Mouse (Mus musculus) splenic B cell, adult 2 months (primary cell): ENCODE results near the gene Olfml3.
A peak's percentile ranks its signal among the peaks of the same experiment; 100 is the strongest.

Source experiments
- DNase-seq: peaks from one replicate; pipeline ENCODE4 v3.0.0-alpha.2; 2011; ENCODE audit warnings: low read depth, low spot score
- H3K27me3 ChIP-seq: 2 replicates; pipeline ENCODE4 v1.6.1; 2012; ENCODE audit warnings: mild to moderate bottlenecking, low read length, moderate library complexity, mixed read lengths; ENCODE audit not compliant: control insufficient read depth, poor library complexity, insufficient read depth, severe bottlenecking
- H3K36me3 ChIP-seq: 2 replicates; pipeline ENCODE4 v1.6.1; 2012; ENCODE audit warnings: mild to moderate bottlenecking, low read length, moderate library complexity, mixed read lengths; ENCODE audit not compliant: control insufficient read depth, poor library complexity, insufficient read depth, severe bottlenecking

Gene Olfml3

DNA sequence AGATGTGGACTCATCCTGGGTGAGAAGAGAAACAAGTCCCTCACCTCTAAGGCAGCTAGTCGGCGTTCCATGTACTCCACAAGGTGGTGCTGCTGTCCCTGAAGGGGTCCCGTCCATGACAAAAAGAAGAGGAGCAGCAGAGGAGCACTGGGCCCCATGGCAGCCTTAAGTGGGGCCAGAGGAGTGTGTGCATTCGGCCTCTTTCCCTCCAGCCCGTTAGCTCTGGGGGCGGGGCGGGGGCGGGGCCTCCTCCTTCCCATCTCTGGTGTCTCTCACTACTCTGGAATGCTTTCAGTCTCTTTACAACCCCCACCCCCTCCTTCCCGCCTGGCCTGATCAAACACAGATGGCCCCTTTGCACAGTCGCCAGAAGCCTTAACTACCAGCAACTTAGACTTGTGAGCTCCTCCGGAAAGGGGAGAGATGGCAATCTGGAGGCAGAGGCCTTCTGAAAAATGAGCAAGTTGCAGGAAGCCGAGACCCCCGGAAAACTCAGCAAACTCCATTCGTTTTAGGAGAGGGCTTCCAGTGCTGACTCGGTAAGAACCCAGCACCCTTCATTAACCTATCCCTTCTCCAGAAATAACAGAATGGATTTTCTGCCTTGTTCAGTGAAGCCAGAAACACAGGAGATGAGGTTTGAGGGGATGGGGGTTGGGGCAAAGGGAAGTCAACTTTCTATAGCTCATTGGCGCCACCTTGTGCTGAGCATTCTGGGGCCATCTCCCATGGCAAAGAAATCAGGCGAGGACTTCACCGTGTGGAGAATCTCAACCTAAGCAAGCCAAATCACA, at the start of gene Olfml3:
TSS of gene Olfml3 (minus strand) at position 224 of the 794 bp plus-strand sequence.
- DNase-seq: peak; percentile 86
- Histone ChIP-seq H3K27me3 (no peaks in the 10 kb centered on the region), H3K36me3 (0 out of 2 replicates have a peak, but pooled peaks cover 3% of the 10 kb centered on the region)

DNA sequence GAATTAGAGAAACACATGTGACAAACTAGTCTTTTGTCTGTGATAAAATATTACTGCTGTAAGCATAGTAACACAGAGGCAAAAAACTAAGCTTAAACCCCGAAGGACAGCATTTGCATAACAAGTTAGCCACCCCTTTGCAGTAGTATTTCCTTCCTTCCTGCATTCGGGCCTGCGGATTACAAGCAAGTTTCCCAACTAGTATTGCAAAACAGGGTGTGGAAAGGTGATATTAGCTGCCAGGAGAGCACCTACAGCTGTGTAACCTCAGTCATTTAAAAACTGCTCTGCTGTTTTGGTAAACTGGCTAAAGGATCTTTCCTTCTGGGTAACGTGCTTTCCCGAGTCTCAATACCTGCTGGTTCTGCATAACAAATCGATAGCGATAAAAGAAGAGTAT, 49.4 kb upstream of the Olfml3 start:
- Histone ChIP-seq H3K36me3 (no peaks in the 10 kb centered on the region), H3K27me3 (no peaks in the 10 kb centered on the region; the same call in 1 of the 2 replicates)
- peak; percentile 56 for DNase-seq

DNA sequence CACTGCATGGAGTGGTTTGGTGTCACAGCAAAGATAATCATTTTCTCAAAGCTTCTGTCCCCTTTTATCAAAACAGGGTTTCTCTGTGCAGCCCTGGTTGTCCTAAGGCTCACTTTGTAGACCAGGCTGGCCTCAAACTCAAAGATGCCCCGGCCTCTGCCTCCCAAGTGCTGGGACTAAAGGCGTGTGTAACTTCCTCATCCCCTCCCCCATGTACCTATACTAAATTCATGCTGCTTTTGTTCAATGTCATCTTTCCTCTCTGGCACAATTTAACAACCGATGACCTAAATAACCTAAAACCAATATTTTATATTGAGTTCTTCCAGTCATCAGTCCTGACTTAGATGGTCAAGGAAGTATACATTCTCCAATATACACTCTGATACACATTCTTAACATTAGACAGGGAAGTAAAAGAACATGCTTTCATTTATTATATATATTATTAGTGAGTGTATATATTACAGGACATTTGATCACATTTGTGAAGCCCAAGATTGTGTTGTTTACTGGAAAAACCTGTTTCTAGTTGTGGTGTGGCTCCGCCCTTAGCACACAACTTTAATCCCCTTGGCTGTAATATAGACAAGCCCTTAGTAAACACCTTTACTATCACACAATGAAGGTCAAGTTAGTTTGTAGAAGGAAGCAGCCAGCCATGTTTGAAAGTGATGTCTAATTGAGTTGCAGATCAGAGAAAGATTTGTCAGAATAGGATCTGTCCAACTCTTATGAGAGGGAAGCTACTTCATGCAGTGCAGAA, 45.2 kb upstream of the Olfml3 start:
- peak; percentile 55 for DNase-seq
- H3K27me3 ChIP-seq: no peaks in the 10 kb centered on the region; the same call in 1 of the 2 replicates
- H3K36me3 ChIP-seq: no peaks in the 10 kb centered on the region

DNA sequence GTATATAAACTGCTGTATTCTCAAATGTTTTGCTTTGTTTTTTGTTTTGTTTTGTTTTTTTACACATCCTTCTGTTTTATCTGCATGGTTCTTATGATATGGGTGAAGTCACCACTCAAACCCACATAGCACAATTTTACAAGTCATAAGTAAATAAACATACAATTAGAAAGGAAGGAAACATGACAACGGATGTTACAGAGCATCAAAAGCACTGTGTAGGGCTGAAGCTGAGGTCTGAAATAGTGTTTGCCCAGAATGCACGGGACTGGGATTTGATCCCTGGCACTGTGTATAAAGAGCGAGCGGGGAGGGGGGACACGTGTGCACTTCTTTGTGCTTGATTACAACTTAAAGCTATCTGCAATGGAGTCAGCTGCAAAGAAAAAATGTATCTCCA, 43.0 kb upstream of the Olfml3 start:
- H3K27me3 ChIP-seq: no peaks in the 10 kb centered on the region
- DNase-seq: no peak
- H3K36me3 ChIP-seq: 0 out of 2 replicates have a peak, but pooled peaks cover 1% of the 10 kb centered on the region

DNA sequence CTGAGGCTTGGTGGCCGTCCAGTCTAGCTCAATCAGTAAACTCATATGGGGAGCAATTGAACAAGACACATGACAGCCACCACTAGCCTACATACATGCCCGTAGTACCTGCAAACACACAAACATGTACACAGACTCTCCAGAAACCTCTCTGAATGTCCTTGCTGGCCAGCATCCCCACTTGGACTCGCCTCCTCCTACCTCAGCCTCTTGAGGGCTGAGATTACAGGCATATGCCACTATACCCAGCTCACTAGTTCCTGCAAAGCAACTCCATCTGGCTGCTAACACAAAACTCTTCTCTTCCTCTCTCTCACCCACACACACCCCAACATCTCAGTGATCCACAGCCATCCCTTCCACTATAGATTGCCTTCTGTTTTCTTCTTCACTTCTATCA, 42.5 kb upstream of the Olfml3 start:
- H3K27me3 ChIP-seq: no peaks in the 10 kb centered on the region
- 0 out of 2 replicates have a peak, but pooled peaks cover 1% of the 10 kb centered on the region for H3K36me3 ChIP-seq
- DNase-seq: no peak

DNA sequence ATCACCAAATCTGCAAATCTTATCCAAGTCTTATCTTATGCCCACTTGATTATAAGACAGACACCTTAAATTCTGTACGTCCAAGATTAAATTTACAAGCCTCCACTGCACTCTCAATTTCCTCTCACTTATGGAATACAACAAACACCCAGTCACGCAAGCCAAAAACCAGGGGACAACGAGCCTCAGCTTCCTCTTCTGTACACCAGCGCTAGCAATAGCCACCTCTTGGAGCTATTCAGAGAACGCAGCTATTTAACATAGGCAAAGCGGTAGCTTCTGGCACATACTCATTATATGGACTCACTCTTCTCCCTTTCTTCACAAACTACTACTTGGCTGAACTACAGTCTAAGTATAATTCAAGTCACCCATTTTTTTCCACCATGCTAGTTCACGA, 41.4 kb upstream of the Olfml3 start:
- peak; percentile 50 for DNase-seq
- Histone ChIP-seq H3K27me3 (no peaks in the 10 kb centered on the region), H3K36me3 (0 out of 2 replicates have a peak, but pooled peaks cover 1% of the 10 kb centered on the region)

DNA sequence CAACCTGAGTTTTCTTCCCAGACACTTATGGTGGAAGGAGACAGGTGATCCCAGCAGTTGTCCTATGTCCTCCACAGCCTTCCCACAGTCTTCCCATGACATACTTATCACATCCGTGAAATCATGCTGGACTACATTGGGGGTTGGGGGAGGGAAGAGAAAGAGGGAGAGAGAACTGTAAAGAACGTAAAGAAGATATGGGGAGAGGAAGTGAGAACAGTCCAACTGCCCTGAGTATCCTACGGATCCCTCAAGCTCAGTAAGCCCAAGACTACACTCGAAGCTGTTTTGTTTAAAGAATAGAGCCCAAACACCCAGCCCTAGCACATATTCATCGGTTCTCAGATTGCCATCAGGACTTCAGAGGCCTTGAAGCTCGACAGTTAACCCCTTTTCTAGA, 40.9 kb upstream of the Olfml3 start:
- H3K36me3 ChIP-seq: 0 out of 2 replicates have a peak, but pooled peaks cover 1% of the 10 kb centered on the region
- no peaks in the 10 kb centered on the region for H3K27me3 ChIP-seq
- no peak for DNase-seq

DNA sequence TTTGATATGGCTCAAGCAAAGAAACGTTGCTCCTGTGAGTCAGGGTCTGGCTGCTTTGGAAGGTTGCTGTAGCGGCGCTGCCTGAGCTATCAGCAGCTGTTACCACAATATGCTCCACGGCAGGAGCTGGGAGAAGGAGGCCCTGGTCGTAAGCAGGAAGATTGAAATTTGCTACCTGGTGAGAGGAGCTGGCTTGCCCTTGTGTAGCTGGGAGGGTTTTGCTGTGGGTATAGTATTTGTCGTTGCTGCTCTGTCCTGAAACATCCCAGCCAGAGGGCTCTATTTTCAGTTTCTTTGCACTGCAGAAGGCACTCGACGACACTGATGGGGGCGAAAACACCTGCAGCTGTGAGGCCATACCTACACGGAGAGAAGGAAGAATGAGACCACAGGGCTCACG, 40.1 kb upstream of the Olfml3 start:
- H3K27me3 ChIP-seq: no peaks in the 10 kb centered on the region
- H3K36me3 ChIP-seq: 0 out of 2 replicates have a peak, but pooled peaks cover 1% of the 10 kb centered on the region
- peak; percentile 41 for DNase-seq

DNA sequence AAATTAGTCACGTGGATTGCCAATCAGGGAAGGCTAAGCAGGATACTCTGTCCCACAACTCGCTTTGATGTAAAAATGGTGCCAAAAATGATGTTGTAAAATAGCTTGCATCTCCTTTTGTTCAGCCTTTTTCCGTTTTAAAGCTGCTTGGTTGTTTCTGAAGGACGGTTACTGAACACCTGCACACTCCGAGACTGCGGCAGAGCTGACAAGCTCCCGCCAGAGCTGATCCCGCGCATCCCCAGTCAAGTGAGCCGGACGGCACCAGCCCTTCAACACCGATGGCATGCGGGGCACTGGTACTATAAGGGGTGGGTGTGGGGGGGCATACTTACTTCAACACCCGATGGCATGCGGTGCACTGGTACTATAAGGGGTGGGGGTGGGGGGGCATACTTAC, 36.2 kb upstream of the Olfml3 start:
- Histone ChIP-seq H3K36me3 (peaks cover 3% of the 10 kb centered on the region; the same call in 1 of the 2 replicates), H3K27me3 (no peaks in the 10 kb centered on the region)
- peak; percentile 30 for DNase-seq

DNA sequence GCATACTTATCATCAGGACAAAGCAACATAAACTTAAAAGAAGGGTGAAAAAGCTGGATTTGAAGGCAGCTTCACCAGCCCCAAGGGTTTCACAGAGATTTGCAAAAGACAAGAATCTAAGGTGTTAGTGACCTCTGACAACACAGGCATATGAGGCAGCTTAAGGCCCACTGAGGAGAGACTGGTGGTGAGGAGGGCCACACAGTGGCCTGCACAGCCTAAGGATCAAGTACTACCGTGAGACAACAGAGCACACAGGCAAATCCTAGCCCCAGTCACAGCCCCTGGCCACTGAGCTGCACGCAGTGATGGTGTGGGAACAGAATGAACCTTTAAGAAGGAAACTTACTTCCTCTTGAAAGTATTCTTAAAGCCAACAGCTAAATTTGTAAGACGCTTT, 35.7 kb upstream of the Olfml3 start:
- Histone ChIP-seq H3K27me3 (no peaks in the 10 kb centered on the region), H3K36me3 (peaks cover 3% of the 10 kb centered on the region; the same call in 1 of the 2 replicates)
- peak; percentile 30 for DNase-seq

DNA sequence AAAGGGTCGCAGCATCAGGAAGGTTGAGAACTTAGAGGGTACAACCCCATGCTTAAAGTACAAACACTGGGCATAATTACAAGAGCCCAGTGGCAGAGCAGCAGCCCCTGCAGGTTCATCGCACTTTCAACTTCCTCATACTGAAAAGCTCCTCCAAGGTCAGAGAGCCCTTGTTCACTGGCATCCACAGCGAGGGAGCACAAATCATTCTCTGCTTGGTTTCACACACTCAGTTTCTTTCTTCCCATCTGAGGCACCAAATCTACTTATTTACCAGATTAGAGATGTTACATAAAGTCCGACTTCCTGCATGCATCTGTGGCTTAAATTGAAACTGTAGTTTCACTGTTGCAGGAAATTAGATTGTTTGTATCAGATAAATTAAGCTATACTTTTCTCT, 35.0 kb upstream of the Olfml3 start:
- peak; percentile 75 for DNase-seq
- peaks cover 3% of the 10 kb centered on the region for H3K36me3 ChIP-seq
- no peaks in the 10 kb centered on the region for H3K27me3 ChIP-seq

DNA sequence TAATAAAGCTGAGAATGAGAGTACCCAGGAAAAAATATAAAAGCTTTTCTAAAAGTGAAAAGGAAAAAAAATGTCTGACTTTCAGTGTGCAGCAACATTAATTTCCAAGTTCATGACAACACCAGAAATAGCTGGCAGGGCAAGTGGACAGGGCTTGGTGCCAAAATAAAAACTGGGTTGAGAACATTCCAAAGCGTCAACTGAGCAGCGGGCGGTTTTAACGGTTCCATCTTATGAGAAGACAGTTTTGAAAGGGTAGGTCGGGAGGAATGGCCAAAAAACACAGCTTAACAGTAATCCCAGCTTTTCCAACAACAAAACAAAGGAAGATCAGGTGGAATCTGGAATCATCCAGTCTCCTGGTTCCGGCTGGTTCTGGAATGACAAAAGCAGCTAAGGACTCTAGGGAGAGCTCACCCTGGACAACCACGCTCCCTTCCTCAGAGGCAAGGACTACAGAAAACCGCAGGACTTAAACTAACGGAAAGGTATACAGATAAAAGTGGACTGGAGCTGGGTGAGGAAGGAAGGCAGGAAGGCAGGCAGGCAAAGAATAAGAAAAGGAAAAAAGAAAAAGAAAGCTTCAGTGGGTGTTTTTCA, 33.8 kb upstream of the Olfml3 start:
- Histone ChIP-seq H3K27me3 (no peaks in the 10 kb centered on the region), H3K36me3 (peaks cover 1% of the 10 kb centered on the region)
- no peak for DNase-seq

DNA sequence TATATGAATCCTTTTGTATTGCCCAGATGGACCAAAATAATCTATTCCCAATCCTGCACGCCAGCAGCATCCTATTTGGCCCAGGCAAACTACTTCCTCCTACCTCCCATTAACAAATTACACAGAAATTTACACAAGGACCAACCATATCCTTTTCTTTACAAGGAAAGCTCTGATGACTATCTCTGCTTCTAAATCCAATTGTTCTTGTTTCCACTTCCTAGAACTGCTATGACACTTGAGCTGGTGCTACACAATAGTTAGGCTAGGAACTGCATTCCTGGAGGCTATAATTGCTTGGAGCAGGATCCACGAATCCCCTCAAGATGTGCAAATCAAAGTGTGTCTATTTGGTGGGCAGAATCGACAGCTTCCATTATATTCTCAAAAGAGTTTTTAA, 29.0 kb upstream of the Olfml3 start:
- DNase-seq: no peak
- Histone ChIP-seq H3K27me3 (no peaks in the 10 kb centered on the region), H3K36me3 (peaks cover 11% of the 10 kb centered on the region)

DNA sequence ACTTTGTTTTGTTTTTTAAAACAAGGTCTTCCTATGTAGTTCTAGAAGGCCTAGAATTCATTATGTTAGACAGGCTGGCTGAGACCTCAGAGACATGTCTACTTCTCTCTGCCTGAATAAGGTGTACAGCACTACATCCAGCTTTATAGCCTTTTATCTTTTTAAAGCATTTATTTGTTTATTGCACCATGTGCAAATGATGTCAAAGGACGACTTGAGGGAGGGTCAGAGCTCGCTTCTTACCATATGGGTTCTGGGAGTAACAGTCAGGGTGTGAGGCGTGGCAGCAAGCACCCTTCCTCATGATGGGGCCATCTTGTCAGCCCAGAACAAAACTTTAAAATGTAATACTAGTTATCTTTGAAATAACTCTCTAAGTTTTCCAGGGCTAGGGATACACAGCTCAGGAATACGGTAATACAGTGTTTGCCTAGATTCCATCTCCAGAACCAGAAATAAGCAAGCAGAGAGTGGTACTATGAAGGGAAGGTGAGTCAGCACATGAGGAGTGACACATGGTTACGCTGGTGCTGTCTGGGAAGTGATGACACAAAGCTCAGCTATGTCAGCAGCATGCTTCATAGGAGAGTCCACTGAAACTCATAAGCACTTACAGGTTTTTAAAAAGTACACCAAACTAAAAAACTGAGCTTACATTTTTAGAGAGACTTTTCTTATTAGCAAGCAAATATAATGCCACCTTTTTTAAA, 21.6 kb upstream of the Olfml3 start:
- no peak for DNase-seq
- no peaks in the 10 kb centered on the region for H3K27me3 ChIP-seq
- H3K36me3 ChIP-seq: peaks cover 34% of the 10 kb centered on the region
